Mouse (Mus musculus) ES-E14 (cell line): ENCODE measurements around the gene Fcrl5.

Experiments
- ZC3H11A ChIP-seq: IDR thresholded peaks from 2 replicates; pipeline ENCODE4 v1.6.1; 2012; ENCODE audit warnings: low read depth, mild to moderate bottlenecking, inconsistent platforms, low read length, borderline replicate concordance
- ZNF384 ChIP-seq: IDR thresholded peaks from 2 replicates; pipeline ENCODE4 v1.6.1; 2012; ENCODE audit warnings: low read depth, low read length, inconsistent platforms

- TF ChIP-seq ZNF384 (no peak), ZC3H11A (no peak)
Observed at GRCm38 (mm10) chr3:87538034-87538433, 102.5 kb downstream of the Fcrl5 start.
